Mouse (Mus musculus) spleen, adult 12 weeks (tissue): Measurements from ENCODE around the gene St3gal6.

ENCODE experiments used
- DNase-seq: peaks from one replicate; pipeline ENCODE4 v3.0.0; 2022; ENCODE audit warnings: low spot score

Gene St3gal6

DNA sequence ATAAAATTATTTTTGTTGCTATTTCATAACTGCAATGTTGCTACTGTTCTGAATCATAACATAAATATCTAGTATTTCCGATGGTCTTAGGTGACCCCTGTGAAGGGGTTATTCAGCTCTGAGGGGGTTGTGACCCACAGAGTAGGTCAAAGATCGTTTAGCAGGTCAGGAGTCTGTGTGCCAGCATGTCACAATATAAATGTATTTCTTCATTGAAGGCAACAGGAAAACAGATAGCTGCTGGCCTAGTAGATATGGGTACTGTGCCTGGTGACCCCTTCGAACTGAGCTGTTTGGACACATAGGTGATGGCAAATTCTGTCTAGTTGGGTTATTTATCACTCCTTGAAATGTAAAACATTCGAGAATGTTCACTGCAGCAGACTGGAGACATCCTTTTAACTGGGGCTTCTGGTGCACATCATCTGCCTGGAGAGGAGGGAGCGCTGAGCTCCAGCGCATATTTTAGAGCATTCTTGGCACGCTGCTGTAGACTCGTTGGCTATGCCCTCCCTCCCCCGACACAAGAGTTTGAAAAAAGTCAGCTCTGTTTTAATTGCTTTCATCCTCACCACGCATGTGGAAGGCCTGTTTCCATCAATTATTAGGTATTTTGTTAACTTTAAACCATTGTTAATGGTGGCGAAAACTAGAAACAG is 102.2 kb downstream of the St3gal6 start:
- no peak for DNase-seq
